Mouse (Mus musculus) cerebellum, adult 2 months (tissue): Measurements from ENCODE around the gene Bex3.

Experiments
- CTCF ChIP-seq: fragments of 200-500 bp; IDR thresholded peaks from 2 replicates; pipeline ENCODE4 v1.5.1; 2011; ENCODE audit warnings: low read depth, mild to moderate bottlenecking, control low read depth, low read length, moderate library complexity, borderline replicate concordance; ENCODE audit not compliant: insufficient read depth
- POLR2A ChIP-seq: fragments of 200-500 bp; IDR thresholded peaks from 2 replicates; pipeline ENCODE4 v1.6.1; 2011; ENCODE audit warnings: low read length, control low read depth, borderline replicate concordance; ENCODE audit not compliant: insufficient read depth

DNA sequence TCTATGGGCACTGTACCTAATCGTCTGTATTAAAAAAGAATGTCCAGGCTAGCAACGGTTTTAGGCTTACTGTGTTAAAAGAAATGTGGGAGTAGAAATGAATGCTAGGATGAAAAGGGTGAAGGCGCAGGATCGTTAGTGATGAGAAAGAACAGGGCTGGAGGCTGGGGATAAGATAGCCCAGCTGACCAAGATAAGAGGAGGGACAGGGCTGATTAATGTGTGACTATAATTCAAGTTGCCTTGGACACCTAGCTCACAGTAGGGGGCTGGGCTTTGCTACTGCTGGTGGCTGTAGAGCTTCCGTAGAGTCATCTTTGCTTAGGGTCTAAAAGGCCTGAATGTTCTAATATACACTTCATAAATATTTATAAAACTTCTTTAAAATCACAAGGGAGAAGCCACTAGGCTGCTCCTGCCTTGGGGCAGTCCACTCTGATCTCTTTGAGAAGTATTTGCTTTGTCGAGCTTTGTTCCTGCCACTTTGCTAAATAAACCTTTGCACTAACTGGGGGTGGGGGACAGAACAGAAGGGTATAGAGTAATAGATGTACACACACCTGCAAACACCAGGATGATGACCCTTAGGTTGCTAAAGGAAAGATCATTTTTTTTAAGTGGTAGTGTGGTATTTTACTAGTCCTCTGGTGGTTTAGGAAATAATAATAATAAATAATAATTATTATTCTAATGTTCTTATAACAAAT, 17.9 kb upstream of the Bex3 start:
- TF ChIP-seq CTCF (no peak), POLR2A (no peak)
